Mouse (Mus musculus) heart, adult 18-20 months (tissue): Measurements from ENCODE around the gene Tmem185b. TPM values are rescaled to one million over a fixed set of nuclear protein-coding genes. Genes with fewer than 3 reads are reported as not detected.

Experiments used
- DNase-seq, 2 experiments: peaks; one replicate each; pipeline ENCODE4 v3.0.0; 2021 to 2022; ENCODE audit warnings: mixed read lengths in 1 of 2
- long read RNA-seq, 2 experiments: library from polyadenylated mRNA; stranded (forward); transcript quantifications; one replicate each; pipeline ENCODE4 v2.0.0; 2021
- total RNA-seq, 2 experiments: library from RNA; stranded (reverse); gene quantifications; 2 replicates each; pipeline ENCODE4 v1.2.3; 2021

The Tmem185b gene
- 10 to 100 TPM; 13.5 to 15.6 TPM for total RNA-seq
- long read RNA-seq, experiment 1, transcript Tmem185b-202 (1 exons, 2,824 nt): major isoform, 17 of 18 reads
- long read RNA-seq, experiment 1, partial matches to known transcripts: 0 of 18 reads
- long read RNA-seq, experiment 1, other reads (novel, unspliced or antisense): 0 of 18 reads
- long read RNA-seq, experiment 2, transcript Tmem185b-202 (1 exons, 2,824 nt): major isoform, 9 of 9 reads
- long read RNA-seq, experiment 2, partial matches to known transcripts: 0 of 9 reads
- long read RNA-seq, experiment 2, other reads (novel, unspliced or antisense): 0 of 9 reads

GRCm38 (mm10) chr1:119525689-119526591 is at the start of gene Tmem185b:
TSS of gene Tmem185b (plus strand) at chr1:119526160.
- peak; percentile 95 to 96 for DNase-seq

DNA sequence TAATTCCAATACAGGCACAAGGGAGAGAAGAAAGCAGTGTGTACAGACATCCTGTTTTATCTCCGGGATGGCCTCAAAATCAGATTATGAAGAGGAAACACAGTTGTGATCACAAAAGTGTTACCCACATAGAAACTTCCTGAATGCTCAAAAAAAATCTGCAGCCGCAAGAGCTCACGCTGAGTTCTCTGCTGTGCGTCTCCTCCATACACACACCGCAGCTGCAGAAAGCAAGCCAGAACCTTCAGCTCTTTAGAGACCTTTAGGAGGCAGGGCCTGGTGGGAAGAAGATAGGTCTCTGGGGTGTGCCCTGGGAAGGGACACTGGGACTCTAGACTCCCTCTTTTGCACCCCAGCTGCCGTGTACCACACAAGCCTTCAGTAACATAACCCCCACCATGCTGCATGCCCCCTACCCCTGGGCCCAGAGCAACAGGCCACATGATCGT is 49.0 kb upstream of the Tmem185b start:
- no peak for DNase-seq

- DNase-seq: no peak
Measured at GRCm38 (mm10) chr1:119479641-119480040, 46.3 kb upstream of the Tmem185b start.

- DNase-seq: no peak
Measured at GRCm38 (mm10) chr1:119480678-119481077, 45.3 kb upstream of the Tmem185b start.

- DNase-seq: no peak
Measured at GRCm38 (mm10) chr1:119481205-119481932, 44.6 kb upstream of the Tmem185b start.

- no peak for DNase-seq
Measured at GRCm38 (mm10) chr1:119482891-119483290, 43.1 kb upstream of the Tmem185b start.

DNA sequence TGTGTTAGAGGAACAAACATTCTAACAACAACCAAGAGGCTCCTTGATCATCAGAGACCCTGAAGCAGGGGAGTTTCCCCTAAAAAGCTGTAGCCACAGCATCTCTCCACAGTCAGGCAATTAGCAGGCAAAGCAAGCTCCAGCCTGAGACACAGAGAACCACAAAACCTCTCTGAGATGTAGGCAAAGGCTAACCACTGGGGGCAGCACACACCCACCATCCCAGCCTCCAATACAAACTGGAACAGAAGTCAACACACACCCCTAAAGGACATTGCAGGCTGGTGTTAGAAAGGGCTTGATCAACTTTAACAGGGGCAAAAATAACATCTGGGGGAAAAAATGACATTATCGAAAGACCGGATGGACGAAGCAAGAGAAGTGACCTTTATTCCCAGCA is 41.5 kb upstream of the Tmem185b start:
- DNase-seq: no peak

DNA sequence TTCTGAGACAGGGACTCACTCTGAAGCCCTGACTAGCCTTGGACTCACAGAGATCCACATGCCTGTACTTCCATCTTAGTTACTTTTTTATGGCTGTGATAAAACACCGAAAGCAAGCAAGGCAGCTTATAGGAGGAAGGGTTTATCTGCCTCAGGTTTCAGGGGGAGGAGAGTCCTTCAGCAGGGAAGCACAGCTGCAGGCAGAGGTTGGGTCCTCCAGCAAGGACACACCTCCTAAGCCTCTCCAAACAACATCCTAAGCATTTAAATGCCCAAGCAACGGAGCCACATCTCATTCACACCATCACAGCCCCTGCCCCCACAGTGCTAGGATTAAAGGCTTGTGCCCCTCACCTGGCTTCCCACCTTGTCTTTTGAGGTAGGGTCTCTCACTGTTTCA is 40.1 kb upstream of the Tmem185b start:
- DNase-seq: no peak

DNA sequence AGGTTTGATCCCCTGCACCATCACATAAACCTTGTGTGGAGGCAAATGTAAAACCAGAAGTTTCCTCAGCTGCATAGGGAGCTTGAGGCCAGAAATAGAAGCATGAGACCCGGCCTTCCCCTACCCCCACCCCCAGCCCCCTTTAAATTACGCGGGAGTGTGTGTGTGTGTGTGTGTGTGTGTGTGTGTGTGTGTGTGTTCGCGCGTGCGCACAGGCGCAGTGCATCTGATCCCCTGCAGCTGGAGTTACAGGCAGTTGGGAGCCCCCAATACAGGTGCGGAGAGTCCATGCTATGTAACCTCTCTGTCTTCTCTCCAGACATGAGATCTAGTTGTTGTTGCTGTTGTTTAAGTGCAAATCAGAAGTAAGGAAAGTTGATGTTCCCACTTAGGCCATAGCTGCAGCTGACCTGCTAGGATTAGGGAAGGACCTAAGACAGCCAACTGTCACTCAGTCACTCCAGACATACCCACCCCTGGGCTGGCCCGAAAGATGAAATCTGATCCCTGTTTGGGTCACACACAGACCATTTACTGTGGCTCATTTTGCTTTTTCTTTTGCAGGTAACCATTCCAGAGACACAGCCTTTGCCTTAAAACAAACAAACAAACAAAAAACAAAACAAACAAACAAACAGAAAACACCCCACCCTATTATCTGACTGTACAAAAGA is 37.9 kb upstream of the Tmem185b start:
- no peak for DNase-seq

- DNase-seq: no peak
Measured at GRCm38 (mm10) chr1:119490765-119491164, 35.2 kb upstream of the Tmem185b start.

DNA sequence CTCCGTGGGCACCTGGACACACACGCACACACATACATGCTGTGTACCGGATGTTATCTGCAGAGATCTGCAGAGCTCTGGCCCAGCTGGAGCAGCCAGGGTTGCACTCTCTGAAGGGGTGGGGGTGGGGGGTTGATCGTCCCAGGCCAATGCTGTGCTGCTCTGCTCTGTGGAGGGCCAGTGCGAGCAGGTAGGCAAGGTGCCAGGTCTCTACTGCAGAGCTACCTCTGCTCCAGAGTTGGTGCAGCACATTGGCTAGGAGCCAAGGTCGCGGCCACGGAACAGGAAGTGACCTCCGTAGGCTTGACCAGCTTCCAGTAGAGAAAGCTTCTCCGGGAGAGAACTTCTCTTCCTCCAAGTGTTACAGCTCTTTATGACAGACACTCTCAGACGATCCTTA is 33.9 kb upstream of the Tmem185b start:
- DNase-seq: peak; percentile 78 to 88

- DNase-seq: no peak
Measured at GRCm38 (mm10) chr1:119492505-119492904, 33.5 kb upstream of the Tmem185b start.

DNA sequence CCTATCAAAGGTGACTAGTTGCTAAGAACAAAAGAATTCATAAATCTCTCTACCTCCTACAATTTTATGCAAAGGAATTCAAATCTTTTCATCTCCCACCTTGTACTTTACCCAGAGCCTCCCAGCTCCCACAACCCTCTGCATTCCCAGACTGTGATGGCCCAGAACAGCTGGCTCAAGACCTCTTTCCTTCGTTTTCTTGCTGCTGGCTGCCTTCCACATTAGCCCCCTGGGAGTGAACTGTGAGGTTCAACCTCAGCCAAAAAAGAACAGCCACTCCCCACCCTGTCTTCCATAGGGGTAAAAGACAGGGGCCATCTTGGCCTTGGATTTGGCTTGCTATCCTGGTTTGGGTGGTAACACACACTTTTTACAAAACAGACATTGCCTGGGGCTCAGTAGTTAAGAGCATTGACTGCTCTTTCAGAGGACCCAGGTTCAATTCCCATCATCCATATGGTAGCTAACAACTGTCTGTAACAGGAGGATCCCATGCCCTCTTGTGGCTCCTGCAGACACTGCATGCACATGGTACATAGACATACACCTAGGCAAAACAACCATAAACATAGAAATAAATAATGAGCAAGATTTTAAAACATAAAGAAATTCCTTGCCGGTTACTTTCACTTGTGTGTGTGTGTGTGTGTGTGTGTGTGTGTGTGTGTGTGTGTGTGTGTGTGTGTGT is 31.8 kb upstream of the Tmem185b start:
- DNase-seq: peak; percentile 51 to 60

DNA sequence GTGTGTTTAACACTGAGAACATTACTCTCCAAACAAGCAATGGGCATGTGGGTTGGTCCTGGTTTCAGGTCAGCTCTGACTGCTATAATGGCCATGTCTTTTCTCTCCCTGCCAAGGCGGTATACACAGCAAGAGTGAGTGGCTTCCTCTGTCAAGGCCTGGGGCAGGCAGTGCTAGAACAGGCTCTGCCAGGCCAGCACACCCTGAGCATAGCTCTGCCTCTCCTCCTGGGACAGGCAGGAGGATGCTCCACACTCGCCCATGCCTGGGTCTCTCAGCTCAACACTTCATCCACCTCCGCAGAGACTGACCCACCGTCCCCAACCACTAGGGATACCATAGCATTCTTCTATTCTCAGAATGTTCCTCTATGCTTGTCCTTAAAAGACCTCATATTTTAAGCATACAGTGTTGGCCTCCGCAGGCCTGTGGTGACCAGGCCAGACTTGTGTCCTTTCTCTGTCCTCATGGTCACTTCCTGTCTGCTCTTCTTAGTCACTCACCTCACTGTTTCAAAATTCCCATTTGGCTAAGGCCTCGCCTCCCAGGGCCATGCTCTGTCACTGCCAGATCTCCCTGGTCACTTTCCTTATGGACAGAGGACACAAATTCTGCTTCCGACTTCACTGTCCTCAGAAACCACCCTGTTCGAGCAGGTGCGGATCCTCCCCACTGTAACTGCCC is 31.1 kb upstream of the Tmem185b start:
- peak; percentile 45 to 54 for DNase-seq

GRCm38 (mm10) chr1:119495396-119495775 is 30.6 kb upstream of the Tmem185b start:
- DNase-seq: no peak

DNA sequence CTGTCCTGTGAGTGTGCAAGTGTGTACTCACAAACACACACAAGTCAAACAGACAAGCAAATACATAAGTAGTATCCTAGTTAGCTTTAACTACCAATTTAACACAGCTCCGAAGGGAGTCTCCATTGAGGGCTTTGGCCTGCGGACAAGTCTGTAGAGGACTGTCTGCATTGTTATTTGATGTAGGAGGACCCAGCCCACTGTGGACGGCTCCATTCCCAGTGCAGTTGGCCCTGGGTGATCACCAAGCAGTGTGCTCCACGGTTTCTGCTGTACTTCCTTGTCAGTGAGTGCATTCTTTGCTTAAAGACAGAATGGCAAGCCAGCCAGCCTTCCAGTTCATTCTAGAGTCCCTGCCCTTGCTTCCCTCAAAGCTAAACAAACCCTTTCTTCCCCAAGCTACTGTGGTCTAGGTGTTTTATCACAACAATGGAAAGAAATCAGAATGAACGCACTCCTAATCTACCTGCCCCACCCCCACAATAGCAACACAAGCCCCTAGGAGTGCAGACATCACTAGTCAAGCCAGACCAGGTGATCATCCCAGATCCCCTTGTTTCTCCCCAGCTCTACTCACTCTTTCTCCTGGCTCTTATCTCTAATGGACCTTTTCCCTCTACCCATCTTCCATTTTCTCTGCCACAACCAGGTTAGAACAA is 28.5 kb upstream of the Tmem185b start:
- DNase-seq: no peak

DNA sequence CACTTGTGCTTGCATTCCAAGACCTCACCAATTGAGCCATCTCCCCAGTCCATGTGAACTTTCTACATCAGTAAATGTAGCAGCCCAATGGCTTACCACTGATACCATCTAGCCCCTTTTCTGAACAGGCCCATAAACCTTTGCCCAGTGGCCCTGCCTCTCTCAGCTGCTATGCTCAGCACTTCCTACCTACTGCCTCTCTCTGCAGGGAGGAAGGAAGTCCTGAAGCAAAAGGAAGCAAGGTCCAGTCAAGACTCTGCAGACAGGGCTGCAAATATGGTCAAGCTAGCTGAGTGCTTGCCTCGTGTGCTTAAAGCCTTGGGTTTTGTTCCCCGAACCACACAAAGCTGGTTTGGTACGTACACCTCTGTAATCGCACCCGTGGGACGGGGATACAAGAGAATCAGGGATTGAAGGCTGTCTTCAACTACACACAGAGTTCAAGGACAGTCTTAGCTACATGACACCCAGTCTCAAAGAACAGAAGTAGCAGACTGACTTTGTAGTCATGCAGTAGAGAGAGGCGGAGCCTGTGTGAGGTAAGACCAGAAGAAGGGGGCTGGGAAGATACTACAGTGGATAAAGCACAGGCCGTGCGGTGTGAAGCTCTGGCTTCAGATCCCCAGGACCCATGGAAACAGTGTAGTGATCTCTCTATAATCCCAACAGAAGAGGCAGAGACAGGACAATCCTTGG is 27.3 kb upstream of the Tmem185b start:
- no peak for DNase-seq

- DNase-seq: no peak
Measured at GRCm38 (mm10) chr1:119499456-119499855, 26.5 kb upstream of the Tmem185b start.

- peak in 1 of 2 experiments; percentile 36 for DNase-seq
Measured at GRCm38 (mm10) chr1:119501881-119502280, 24.1 kb upstream of the Tmem185b start.

GRCm38 (mm10) chr1:119502729-119503128 is 23.2 kb upstream of the Tmem185b start:
- no peak for DNase-seq
